ENCODE assay signal across 8 mouse cellular contexts in the genomic region with DNA sequence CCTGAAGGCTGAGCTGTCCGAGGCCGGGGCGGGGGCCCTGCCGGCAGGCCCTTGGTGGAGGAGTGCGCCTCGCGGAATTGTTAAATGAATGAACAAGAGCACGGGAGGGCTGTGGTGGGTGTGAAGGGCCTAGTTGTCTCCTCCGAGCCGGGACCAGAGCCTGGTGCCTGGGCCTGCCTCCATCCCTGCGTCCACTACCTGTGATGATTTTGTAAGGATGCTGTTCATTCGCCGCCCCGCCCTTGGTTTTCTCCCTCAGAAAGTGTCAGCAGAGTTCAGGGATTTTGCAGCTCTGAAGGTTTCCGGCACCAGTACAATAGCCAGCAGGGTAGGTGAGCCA. TPM values are rescaled to one million over a fixed set of nuclear protein-coding genes. Genes with fewer than 3 reads are reported as not detected.
DNase-seq lines count a peak whose midpoint lies in the region; ATAC-seq and TF ChIP-seq lines count a peak whose summit lies in the region.

No protein-coding gene starts in this region.

- no peaks in the 10 kb centered on the region for H3K27me3 ChIP-seq in kidney, adult 2 months (replicated peaks; ENCODE audit: control insufficient read depth, insufficient read depth, low read length)
- H3K27me3 ChIP-seq in intestine, embryonic 14.5 days (replicated peaks; ENCODE audit: control insufficient read depth, insufficient read depth, low read length), result no peaks in the 10 kb centered on the region

- DNase-seq in kidney, adult 2 months, result peak; percentile 17
- DNase-seq in kidney, adult 11 months, result no peak
- DNase-seq in A20 (ENCODE audit: low read depth, low spot score) (peak; percentile 77), ZHBTc4 (ENCODE audit: low read depth, low spot score) (peak; percentile 79)
- no peak for DNase-seq in intestine, embryonic 14.5 days (ENCODE audit: low spot score)
- peak; percentile 36 for DNase-seq in mesoderm, embryonic 11.5 days (ENCODE audit: low read depth, low spot score)
- DNase-seq in gastrocnemius, postnatal 25 days, result no peak

- peak overlapping the region; percentile 76 for H3K4me2 ChIP-seq in intestine, embryonic 14.5 days (ENCODE audit: low read length)

- TF ChIP-seq CTCF in kidney, adult 2 months (conservative IDR thresholded peaks at IDR 0.05; ENCODE audit: insufficient read depth, insufficient read length, low read depth, low read length), result no peak
- TF ChIP-seq CTCF in embryonic fibroblast, embryonic 13.5 days (IDR thresholded peaks at IDR 0.05; ENCODE audit: borderline replicate concordance, insufficient read depth, low read length), result no peak

- TF ChIP-seq POLR2A in kidney, adult 2 months (IDR thresholded peaks at IDR 0.05; ENCODE audit: low read depth, low read length), result no peak
- no peak for TF ChIP-seq POLR2A in embryonic fibroblast, embryonic 13.5 days (IDR thresholded peaks at IDR 0.05; ENCODE audit: low read depth, low read length)

- H3K9ac ChIP-seq in intestine, embryonic 14.5 days (ENCODE audit: low read length), result peak overlapping the region; percentile 98

- ATAC-seq in intestine, embryonic 14.5 days (replicated peaks; ENCODE audit: low FRiP score, low TSS enrichment, low read depth), result no peak; the same call in 1 of the 2 replicates

- H3K4me3 ChIP-seq in kidney, adult 2 months (ENCODE audit: insufficient read depth, low read depth, low read length), result peak overlapping the region; percentile 88
- H3K4me3 ChIP-seq in embryonic fibroblast, embryonic 13.5 days (ENCODE audit: insufficient read depth, low read length), result peak overlapping the region; percentile 71
- peak overlapping the region; percentile 91 for H3K4me3 ChIP-seq in intestine, embryonic 14.5 days (ENCODE audit: low read depth, low read length)

- WGBS in kidney, adult 2 months, result 1% methylated on average over 12 of the region's 15 CpGs
- WGBS in intestine, embryonic 14.5 days, result 0% methylated on average over 15 of the region's 15 CpGs

- no peaks in the 10 kb centered on the region for H3K9me3 ChIP-seq in intestine, embryonic 14.5 days (ENCODE audit: control insufficient read depth, low read length)

- H3K36me3 ChIP-seq in kidney, adult 2 months (ENCODE audit: control insufficient read depth, insufficient read depth, low read length), result no peaks in the 10 kb centered on the region
- 0 out of 2 replicates have a peak, but pooled peaks cover 4% of the 10 kb centered on the region for H3K36me3 ChIP-seq in intestine, embryonic 14.5 days (ENCODE audit: control insufficient read depth, insufficient read depth, low read length)

- no peak overlapping the region for H3K27ac ChIP-seq in kidney, adult 2 months (ENCODE audit: insufficient read depth, low read depth, low read length)
- H3K27ac ChIP-seq in embryonic fibroblast, embryonic 13.5 days (ENCODE audit: insufficient read depth, low read length), result no peak overlapping the region
- peak overlapping the region; percentile 86 for H3K27ac ChIP-seq in intestine, embryonic 14.5 days (ENCODE audit: low read depth)

- no peaks in the 10 kb centered on the region; the same call in 1 of the 2 replicates for H3K4me1 ChIP-seq in kidney, adult 2 months (ENCODE audit: control insufficient read depth, insufficient read depth, low read length)
- H3K4me1 ChIP-seq in embryonic fibroblast, embryonic 13.5 days (ENCODE audit: control insufficient read depth, insufficient read depth, low read length), result no peaks in the 10 kb centered on the region
- H3K4me1 ChIP-seq in intestine, embryonic 14.5 days (replicated peaks; ENCODE audit: control insufficient read depth, insufficient read depth, low read length), result peaks cover 3% of the 10 kb centered on the region; the same call in 1 of the 2 replicates

RNA-seq across cellular contexts. Expression of gene Ckap5, which starts 0.6 kb away (rescaled TPM):
- 4.9 and 5.9 TPM in 2 replicates for polyA plus RNA-seq in kidney, adult 2 months (2012; rRNA removed)
- 79.8 and 102 TPM in 2 replicates for polyA plus RNA-seq in embryonic fibroblast, embryonic 13.5 days (2011; ENCODE audit: insufficient read length, low read depth, missing spikeins)
- 77.0 and 77.6 TPM in 2 replicates for polyA plus RNA-seq in intestine, embryonic 14.5 days (2014; fragmentation: Nextera tagmentation; extraction: Ambion mirVana)
- total RNA-seq in gastrocnemius, postnatal 25 days (2021), result 10 to 100 TPM; 27.0 TPM

Comparison
In these comparisons a context has a peak if more than half of its experiments do, and no peak if none do; other contexts are left out.
1. DNase-seq: peak in kidney, adult 2 months (single experiment), A20 (single experiment), ZHBTc4 (single experiment) and mesoderm, embryonic 11.5 days (single experiment); none in kidney, adult 11 months (single experiment), intestine, embryonic 14.5 days (single experiment) and gastrocnemius, postnatal 25 days (single experiment).
2. RNA of gene Ckap5, which starts 0.6 kb away (polyA plus RNA-seq): 79.8 to 102 TPM in embryonic fibroblast, embryonic 13.5 days and 77.0 to 77.6 TPM in intestine, embryonic 14.5 days; 4.9 to 5.9 TPM in kidney, adult 2 months; every median in the first group is over 10 times any median in the second.
3. Peak in every context shown above with its lines, with median percentiles within 50 percentile points of each other: H3K4me3 ChIP-seq.